Comparison of ENCODE assay signal across 14 mouse cellular contexts in the genomic region with DNA sequence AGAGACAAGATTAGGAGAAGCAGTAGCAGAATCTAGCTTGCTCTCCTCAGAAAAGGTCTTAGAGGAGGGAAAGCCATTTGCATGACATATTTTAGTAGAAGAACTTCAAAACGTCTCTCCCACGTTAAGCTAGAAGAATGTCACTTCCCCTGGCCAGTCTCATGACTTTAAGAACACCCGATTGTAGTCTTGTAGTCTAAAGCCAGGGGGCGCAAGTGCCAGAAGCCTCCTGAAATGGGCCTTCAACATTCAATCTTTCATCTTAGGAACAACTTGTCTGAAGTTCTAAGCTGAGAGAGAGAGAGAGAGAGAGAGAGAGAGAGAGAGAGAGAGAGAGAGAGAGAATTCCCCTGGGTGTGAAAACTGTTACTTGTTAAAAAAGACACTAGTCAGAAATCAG.
DNase-seq lines count a peak whose midpoint lies in the region; ATAC-seq and TF ChIP-seq lines count a peak whose summit lies in the region.
"Had no signal": no experiment of that assay in that cellular context is flagged by ENCODE, and none has a peak within 500 bp of the region (broad histone marks: within the 10 kb centered on the region; RNA-seq: fewer than 3 reads in every experiment).

No protein-coding gene starts in this region.

- no peaks in the 10 kb centered on the region for H3K27me3 ChIP-seq in kidney, embryonic 15.5 days
- no peaks in the 10 kb centered on the region for H3K27me3 ChIP-seq in midbrain, postnatal 0 days (ENCODE audit: insufficient read depth, low read length)
- H3K27me3 ChIP-seq in midbrain, embryonic 13.5 days, result no peaks in the 10 kb centered on the region
- H3K27me3 ChIP-seq: heart, embryonic 13.5 days; limb, embryonic 15.5 days; midbrain, embryonic 15.5 days had no signal

- H3K9me3 ChIP-seq in kidney, embryonic 15.5 days (replicated peaks), result no peaks in the 10 kb centered on the region
- no peaks in the 10 kb centered on the region for H3K9me3 ChIP-seq in midbrain, postnatal 0 days (ENCODE audit: low read length)
- H3K9me3 ChIP-seq in midbrain, embryonic 13.5 days, result no peaks in the 10 kb centered on the region
- H3K9me3 ChIP-seq: heart, embryonic 13.5 days; limb, embryonic 15.5 days; midbrain, embryonic 15.5 days had no signal

- no peak overlapping the region for H3K4me2 ChIP-seq in kidney, embryonic 15.5 days
- H3K4me2 ChIP-seq in midbrain, postnatal 0 days (ENCODE audit: low read depth, low read length, poor library complexity, severe bottlenecking), result no peak overlapping the region
- no peak overlapping the region for H3K4me2 ChIP-seq in midbrain, embryonic 13.5 days (replicated peaks)
- H3K4me2 ChIP-seq: heart, embryonic 13.5 days; hindbrain, embryonic 14.5 days; limb, embryonic 15.5 days; midbrain, embryonic 15.5 days had no signal

- ATAC-seq in kidney, embryonic 15.5 days (replicated peaks; ENCODE audit: low FRiP score), result no peak
- ATAC-seq in midbrain, postnatal 0 days (ENCODE audit: low FRiP score), result no peak
- ATAC-seq in midbrain, embryonic 13.5 days, result no peak
- ATAC-seq: midbrain, embryonic 15.5 days had no signal

- H3K4me3 ChIP-seq in kidney, embryonic 15.5 days (replicated peaks), result no peak overlapping the region
- H3K4me3 ChIP-seq in midbrain, postnatal 0 days (ENCODE audit: low read depth, low read length), result no peak overlapping the region
- no peak overlapping the region for H3K4me3 ChIP-seq in midbrain, embryonic 13.5 days (replicated peaks)
- H3K4me3 ChIP-seq: heart, embryonic 13.5 days; limb, embryonic 15.5 days; midbrain, embryonic 15.5 days had no signal

- no peak overlapping the region for H3K27ac ChIP-seq in kidney, embryonic 15.5 days
- no peak overlapping the region for H3K27ac ChIP-seq in midbrain, postnatal 0 days (ENCODE audit: low read depth, low read length)
- H3K27ac ChIP-seq in midbrain, embryonic 13.5 days, result no peak overlapping the region
- H3K27ac ChIP-seq: heart, embryonic 13.5 days; hindbrain, embryonic 14.5 days; limb, embryonic 15.5 days; midbrain, embryonic 15.5 days had no signal

- peak; percentile 51 for TF ChIP-seq CTCF in midbrain, postnatal 0 days (IDR thresholded peaks at IDR 0.05)

- H3K36me3 ChIP-seq in kidney, embryonic 15.5 days, result no peaks in the 10 kb centered on the region
- H3K36me3 ChIP-seq in midbrain, postnatal 0 days (ENCODE audit: insufficient read depth, low read length), result no peaks in the 10 kb centered on the region
- H3K36me3 ChIP-seq in midbrain, embryonic 13.5 days, result no peaks in the 10 kb centered on the region
- H3K36me3 ChIP-seq: heart, embryonic 13.5 days; limb, embryonic 15.5 days; midbrain, embryonic 15.5 days had no signal

- no peak overlapping the region for H3K9ac ChIP-seq in kidney, embryonic 15.5 days
- no peak overlapping the region for H3K9ac ChIP-seq in midbrain, postnatal 0 days (replicated peaks; ENCODE audit: low read length, poor library complexity, severe bottlenecking)
- H3K9ac ChIP-seq in midbrain, embryonic 13.5 days (replicated peaks), result no peak overlapping the region
- H3K9ac ChIP-seq: heart, embryonic 13.5 days; hindbrain, embryonic 14.5 days; limb, embryonic 15.5 days; midbrain, embryonic 15.5 days had no signal

- peak; percentile 21 to 40 for DNase-seq in cerebellum, postnatal 10 days
- no peak for DNase-seq in cerebellum, postnatal 4 days (ENCODE audit: low spot score in 2 of 2)
- DNase-seq in kidney, postnatal 10 days, result peak; percentile 11
- DNase-seq in midbrain, postnatal 0 days (ENCODE audit: low spot score), result no peak
- DNase-seq in embryo, embryonic 9.5 days (ENCODE audit: extremely low spot score), result peak; percentile 9
- no peak for DNase-seq in urinary bladder, postnatal 14 days (ENCODE audit: low spot score)
- DNase-seq: gastrocnemius, postnatal 10 days; kidney, postnatal 14 days had no signal

- 65% methylated on average over 4 of the region's 4 CpGs for WGBS in kidney, embryonic 15.5 days
- 69% methylated on average over 4 of the region's 4 CpGs for WGBS in midbrain, postnatal 0 days
- 60% methylated on average over 4 of the region's 4 CpGs for WGBS in midbrain, embryonic 13.5 days

- H3K4me1 ChIP-seq in kidney, embryonic 15.5 days, result peaks cover 17% of the 10 kb centered on the region
- H3K4me1 ChIP-seq in midbrain, postnatal 0 days (ENCODE audit: insufficient read depth, low read length), result peaks cover 10% of the 10 kb centered on the region; the same call in 1 of the 2 replicates
- peaks cover 41% of the 10 kb centered on the region for H3K4me1 ChIP-seq in midbrain, embryonic 13.5 days (replicated peaks)

Comparison
In these comparisons a context has a peak if more than half of its experiments do, and no peak if none do; other contexts are left out.
1. DNase-seq: peak in cerebellum, postnatal 10 days (2 of 2), kidney, postnatal 10 days (single experiment) and embryo, embryonic 9.5 days (single experiment); none in cerebellum, postnatal 4 days (0 of 2), midbrain, postnatal 0 days (single experiment) and urinary bladder, postnatal 14 days (single experiment).